Mouse (Mus musculus): ENCODE measurements around the gene Pin1. TPM values are rescaled to one million over a fixed set of nuclear protein-coding genes. Genes with fewer than 3 reads are reported as not detected.

The Pin1 gene
- polyA plus RNA-seq (2021; fragmentation: Nextera tagmentation), result 57.9 and 58.1 TPM in 2 replicates
- long read RNA-seq, experiment 1, transcript Pin1-201 (4 exons, 3,843 nt), result major isoform, 195 of 212 reads
- long read RNA-seq, experiment 1, partial matches to known transcripts, result 12 of 212 reads
- long read RNA-seq, experiment 1, other reads (novel, unspliced or antisense), result 5 of 212 reads
- long read RNA-seq, experiment 2, transcript Pin1-201 (4 exons, 3,843 nt), result major isoform, 101 of 104 reads
- long read RNA-seq, experiment 2, partial matches to known transcripts, result 1 of 104 reads
- long read RNA-seq, experiment 2, other reads (novel, unspliced or antisense), result 2 of 104 reads

GRCm38 (mm10) chr9:20651602-20652259 lies at the start of gene Pin1:
TSS of gene Pin1 (plus strand) at chr9:20652095.

GRCm38 (mm10) chr9:20642101-20642895 lies 9.6 kb upstream of the Pin1 start, which contains the start of gene Ubl5:
TSS of gene Ubl5 (plus strand) at chr9:20642878.

DNA sequence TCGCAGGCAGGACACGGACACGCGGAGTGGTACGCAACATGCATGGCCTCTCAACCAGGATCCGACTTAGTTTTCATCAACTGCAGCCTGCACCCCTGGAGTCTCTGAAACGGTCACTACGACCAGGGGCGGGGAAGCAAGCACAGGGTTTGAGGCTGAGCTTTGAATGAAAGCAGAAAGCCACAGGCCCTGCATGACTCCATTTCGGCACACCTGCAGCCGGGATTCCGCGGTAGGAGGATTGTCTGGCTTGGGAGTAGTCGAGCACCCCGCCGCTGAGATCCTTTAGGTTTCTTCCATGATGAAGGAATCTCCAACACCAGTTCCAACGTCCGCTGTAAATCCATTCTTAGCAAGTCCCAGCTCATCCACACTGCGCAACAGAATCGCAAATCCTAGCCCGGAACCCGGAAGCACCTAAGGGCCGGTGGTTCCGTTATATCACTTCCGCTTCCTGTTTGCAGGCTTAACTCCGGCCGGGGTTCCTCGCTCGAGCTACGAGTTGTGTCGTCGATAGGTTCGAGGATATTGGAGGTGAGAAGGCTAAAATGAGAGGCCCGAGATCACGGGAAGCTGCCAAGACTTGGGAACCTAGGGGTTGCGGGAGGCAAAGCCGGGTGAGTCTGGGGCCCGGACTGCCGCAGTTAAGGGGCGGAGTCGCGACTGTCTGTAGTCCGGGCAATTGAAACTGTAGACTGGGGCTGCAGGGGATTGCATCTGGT lies 7.4 kb upstream of the Pin1 start, which contains the start of gene Fbxl12:
Gene Fbxl12 (minus strand): TSS at position 408 of the 722 bp plus-strand sequence.

Other genes starting within 250 kb of the Pin1 start
- gene Zfp26, start 191.9 kb upstream of the Pin1 start, polyA plus RNA-seq (2021; fragmentation: Nextera tagmentation), result 9.9 and 10.3 TPM in 2 replicates
- gene Zfp426, start 159.3 kb upstream of the Pin1 start, polyA plus RNA-seq (2021; fragmentation: Nextera tagmentation), result 10.7 and 11.8 TPM in 2 replicates
- gene Zfp266, start 130.7 kb upstream of the Pin1 start, polyA plus RNA-seq (2021; fragmentation: Nextera tagmentation), result 25.5 and 30.0 TPM in 2 replicates
- gene Zfp846, start 70.8 kb upstream of the Pin1 start, polyA plus RNA-seq (2021; fragmentation: Nextera tagmentation), result 17.8 and 18.2 TPM in 2 replicates
- 854 and 942 TPM in 2 replicates for gene Ubl5, start 9.2 kb upstream of the Pin1 start, polyA plus RNA-seq (2021; fragmentation: Nextera tagmentation)
- gene Fbxl12, start 7.3 kb upstream of the Pin1 start, polyA plus RNA-seq (2021; fragmentation: Nextera tagmentation), result 6.4 and 7.5 TPM in 2 replicates
- 20.0 and 30.7 TPM in 2 replicates for gene Olfm2, start 94.3 kb downstream of the Pin1 start, polyA plus RNA-seq (2021; fragmentation: Nextera tagmentation)
- 0.05 TPM in 1 of 2 replicates, not detected in the other for gene Col5a3, start 163.0 kb downstream of the Pin1 start, polyA plus RNA-seq (2021; fragmentation: Nextera tagmentation)
- not detected in 2 replicates for gene Rdh8, start 166.4 kb downstream of the Pin1 start, polyA plus RNA-seq (2021; fragmentation: Nextera tagmentation)
- gene A230050P20Rik, start 216.5 kb downstream of the Pin1 start, polyA plus RNA-seq (2021; fragmentation: Nextera tagmentation), result 29.3 and 32.9 TPM in 2 replicates
- gene Angptl6, start 227.6 kb downstream of the Pin1 start, polyA plus RNA-seq (2021; fragmentation: Nextera tagmentation), result 20.1 and 21.8 TPM in 2 replicates
- gene Ppan, start 236.1 kb downstream of the Pin1 start, polyA plus RNA-seq (2021; fragmentation: Nextera tagmentation), result 13.0 and 17.4 TPM in 2 replicates
- gene Eif3g, start 246.5 kb downstream of the Pin1 start, polyA plus RNA-seq (2021; fragmentation: Nextera tagmentation), result 184 and 197 TPM in 2 replicates

All from layer of hippocampus, adult 6 months (tissue).